ENCODE assay signal across 12 mouse cellular contexts in the genomic region with DNA sequence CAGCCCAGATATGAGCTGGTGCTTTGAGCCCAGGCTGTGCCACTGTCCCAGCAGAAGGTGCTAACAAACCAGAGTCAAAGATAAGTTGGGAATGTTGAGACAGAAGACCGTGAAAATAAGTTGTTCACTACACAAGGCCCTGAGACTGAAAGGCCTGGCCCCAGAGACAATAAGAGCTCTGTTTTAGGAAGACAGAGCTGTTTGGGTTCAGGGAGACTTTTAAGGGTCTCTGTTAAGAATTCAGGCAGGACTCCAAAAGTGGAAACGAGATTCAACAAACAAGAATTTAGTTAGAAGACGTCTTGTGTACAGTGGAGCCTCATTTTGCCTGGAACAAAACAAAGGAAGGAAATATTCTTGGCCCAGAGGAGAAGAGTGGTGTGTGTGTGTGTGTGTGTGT. TPM values are rescaled to one million over a fixed set of nuclear protein-coding genes. Genes with fewer than 3 reads are reported as not detected.
DNase-seq lines count a peak whose midpoint lies in the region; ATAC-seq lines count a peak whose summit lies in the region.
"Had no signal": no experiment of that assay in that cellular context is flagged by ENCODE, and none has a peak within 500 bp of the region (broad histone marks: within the 10 kb centered on the region; RNA-seq: fewer than 3 reads in every experiment).

No protein-coding gene starts in this region.

- peaks cover 17% of the 10 kb centered on the region for H3K4me1 ChIP-seq in heart, embryonic 16.5 days (ENCODE audit: control insufficient read depth, insufficient read depth, low read length)
- peaks cover 46% of the 10 kb centered on the region for H3K4me1 ChIP-seq in brown adipose tissue, adult 24 weeks (ENCODE audit: control insufficient read depth, insufficient read depth, insufficient read length, low read length)
- H3K4me1 ChIP-seq in hindbrain, embryonic 11.5 days (replicated peaks; ENCODE audit: control insufficient read depth, insufficient read depth, low read length), result no peaks in the 10 kb centered on the region
- H3K4me1 ChIP-seq in midbrain, embryonic 12.5 days, result peaks cover 8% of the 10 kb centered on the region

- H3K9ac ChIP-seq in heart, embryonic 16.5 days (ENCODE audit: low read length), result no peak overlapping the region
- no peak overlapping the region for H3K9ac ChIP-seq in hindbrain, embryonic 11.5 days (ENCODE audit: low read depth, low read length)
- H3K9ac ChIP-seq in midbrain, embryonic 12.5 days (replicated peaks), result no peak overlapping the region

- intact Hi-C loops in heart, postnatal 14 days (cut with DNase I), result loop anchor here (10.0 kb wide), 1 partner anchor 265 kb away; a partner anchor contains a TSS

- H3K27me3 ChIP-seq in heart, embryonic 16.5 days (ENCODE audit: control insufficient read depth, insufficient read depth, low read length), result no peaks in the 10 kb centered on the region
- H3K27me3 ChIP-seq in hindbrain, embryonic 11.5 days (ENCODE audit: control insufficient read depth, insufficient read depth, low read length), result no peaks in the 10 kb centered on the region
- no peaks in the 10 kb centered on the region for H3K27me3 ChIP-seq in midbrain, embryonic 12.5 days
- H3K27me3 ChIP-seq: CH12.LX had no signal

- DNase-seq in heart, postnatal 14 days, result no peak
- no peak for DNase-seq in hindbrain, embryonic 11.5 days (ENCODE audit: low spot score)
- no peak for DNase-seq in layer of hippocampus, adult 18-20 months (ENCODE audit: low spot score in 2 of 2)
- DNase-seq in gastrocnemius, postnatal 10 days, result no peak
- no peak for DNase-seq in right cerebral cortex, adult 18-20 months
- DNase-seq: adrenal gland, postnatal 10 days had no signal

- H3K4me3 ChIP-seq in heart, embryonic 16.5 days (ENCODE audit: low read length), result no peak overlapping the region
- peak overlapping the region; percentile 15; the same call in 1 of the 2 replicates for H3K4me3 ChIP-seq in brown adipose tissue, adult 24 weeks (ENCODE audit: insufficient read depth, low read depth, low read length)
- no peak overlapping the region for H3K4me3 ChIP-seq in hindbrain, embryonic 11.5 days (ENCODE audit: low read depth, low read length)
- no peak overlapping the region for H3K4me3 ChIP-seq in midbrain, embryonic 12.5 days

- 0 out of 2 replicates have a peak, but pooled peaks cover 2% of the 10 kb centered on the region for H3K9me3 ChIP-seq in heart, embryonic 16.5 days (replicated peaks; ENCODE audit: control insufficient read depth, low read length)
- H3K9me3 ChIP-seq in hindbrain, embryonic 11.5 days (ENCODE audit: control insufficient read depth, low read length), result no peaks in the 10 kb centered on the region
- no peaks in the 10 kb centered on the region for H3K9me3 ChIP-seq in midbrain, embryonic 12.5 days

- H3K4me2 ChIP-seq in heart, embryonic 16.5 days (ENCODE audit: low read depth, low read length), result no peak overlapping the region; the same call in 1 of the 2 replicates
- no peak overlapping the region; the same call in 1 of the 2 replicates for H3K4me2 ChIP-seq in hindbrain, embryonic 11.5 days (replicated peaks; ENCODE audit: low read depth, low read length)
- no peak overlapping the region for H3K4me2 ChIP-seq in midbrain, embryonic 12.5 days (replicated peaks)

- 22% methylated on average over 3 of the region's 3 CpGs for WGBS in heart, embryonic 16.5 days
- 64% methylated on average over 3 of the region's 3 CpGs for WGBS in hindbrain, embryonic 11.5 days
- WGBS in midbrain, embryonic 12.5 days, result 52% methylated on average over 3 of the region's 3 CpGs

- peak overlapping the region; percentile 66 for H3K27ac ChIP-seq in heart, embryonic 16.5 days (ENCODE audit: low read length)
- H3K27ac ChIP-seq in brown adipose tissue, adult 24 weeks (replicated peaks; ENCODE audit: low read depth, low read length), result peak overlapping the region; percentile 93
- 0 out of 2 replicates have a peak overlapping the region, but pooled peaks have one; percentile 10 for H3K27ac ChIP-seq in hindbrain, embryonic 11.5 days (ENCODE audit: low read depth, low read length)
- peak overlapping the region; percentile 54; the same call in 1 of the 2 replicates for H3K27ac ChIP-seq in midbrain, embryonic 12.5 days (replicated peaks)
- H3K27ac ChIP-seq: macrophage had no signal

- ATAC-seq in heart, embryonic 16.5 days (replicated peaks; ENCODE audit: extremely low read depth, insufficient read depth, low FRiP score), result no peak
- ATAC-seq in hindbrain, embryonic 11.5 days (ENCODE audit: low FRiP score), result no peak
- ATAC-seq in midbrain, embryonic 12.5 days (ENCODE audit: low FRiP score, low read depth), result no peak; the same call in 1 of the 2 replicates

- H3K36me3 ChIP-seq in heart, embryonic 16.5 days (ENCODE audit: control insufficient read depth, insufficient read depth), result peaks cover 12% of the 10 kb centered on the region
- no peaks in the 10 kb centered on the region for H3K36me3 ChIP-seq in hindbrain, embryonic 11.5 days (ENCODE audit: control insufficient read depth, insufficient read depth, low read length)
- H3K36me3 ChIP-seq in midbrain, embryonic 12.5 days, result peaks cover 9% of the 10 kb centered on the region

RNA-seq across cellular contexts. Expression of a gene that starts 6.8 kb away (rescaled TPM):
- polyA plus RNA-seq in heart, embryonic 16.5 days (2015; fragmentation: Nextera tagmentation; extraction: Ambion mirVana), result 53.5 and 63.7 TPM in 2 replicates
- 10 to 100 TPM; 32.9 to 33.2 TPM for total RNA-seq in heart, postnatal 14 days (2021)
- polyA plus RNA-seq in brown adipose tissue, adult 24 weeks (2012; ENCODE audit: insufficient read depth, insufficient read length, missing spikeins), result 147 and 149 TPM in 2 replicates
- polyA plus RNA-seq in hindbrain, embryonic 11.5 days (2014; fragmentation: Nextera tagmentation; extraction: Ambion mirVana), result 33.4 and 35.4 TPM in 2 replicates
- 29.5 and 33.5 TPM in 2 replicates for polyA plus RNA-seq in midbrain, embryonic 12.5 days (2016; fragmentation: Nextera tagmentation; extraction: Ambion mirVana)
- total RNA-seq in layer of hippocampus, adult 18-20 months (2021), result 10 to 100 TPM; 22.8 to 25.9 TPM
- total RNA-seq in gastrocnemius, postnatal 10 days (2021), result 10 to 100 TPM; 19.4 to 22.9 TPM

RNA-seq across cellular contexts. Expression of a gene that starts 12.1 kb away (rescaled TPM):
- not detected in 2 replicates for polyA plus RNA-seq in heart, embryonic 16.5 days (2015; fragmentation: Nextera tagmentation; extraction: Ambion mirVana)
- total RNA-seq in heart, postnatal 14 days (2021), result not detected
- 13.8 TPM in 1 of 2 replicates, not detected in the other for polyA plus RNA-seq in brown adipose tissue, adult 24 weeks (2012; ENCODE audit: insufficient read depth, insufficient read length, missing spikeins)
- polyA plus RNA-seq in hindbrain, embryonic 11.5 days (2014; fragmentation: Nextera tagmentation; extraction: Ambion mirVana), result not detected in 2 replicates
- polyA plus RNA-seq in midbrain, embryonic 12.5 days (2016; fragmentation: Nextera tagmentation; extraction: Ambion mirVana), result not detected in 2 replicates
- not detected for total RNA-seq in layer of hippocampus, adult 18-20 months (2021)
- not detected for total RNA-seq in gastrocnemius, postnatal 10 days (2021)
- total RNA-seq: adrenal gland, postnatal 10 days; CH12.LX had no signal
- polyA plus RNA-seq: embryonic facial prominence, embryonic 11.5 days; macrophage had no signal

RNA-seq across cellular contexts. Expression of a gene that starts 26.6 kb away (rescaled TPM):
- 71.3 and 75.1 TPM in 2 replicates for polyA plus RNA-seq in heart, embryonic 16.5 days (2015; fragmentation: Nextera tagmentation; extraction: Ambion mirVana)
- total RNA-seq in heart, postnatal 14 days (2021), result 10 to 100 TPM; 86.4 to 94.7 TPM
- 29.5 and 44.8 TPM in 2 replicates for polyA plus RNA-seq in brown adipose tissue, adult 24 weeks (2012; ENCODE audit: insufficient read depth, insufficient read length, missing spikeins)
- 8.6 and 9.0 TPM in 2 replicates for polyA plus RNA-seq in hindbrain, embryonic 11.5 days (2014; fragmentation: Nextera tagmentation; extraction: Ambion mirVana)
- 7.9 and 9.1 TPM in 2 replicates for polyA plus RNA-seq in midbrain, embryonic 12.5 days (2016; fragmentation: Nextera tagmentation; extraction: Ambion mirVana)
- 1 to 10 TPM; 7.8 to 9.5 TPM for total RNA-seq in layer of hippocampus, adult 18-20 months (2021)
- 10 to 100 TPM; 13.4 to 17.0 TPM for total RNA-seq in gastrocnemius, postnatal 10 days (2021)

Comparison
In these comparisons a context has a peak if more than half of its experiments do, and no peak if none do; other contexts are left out.
1. H3K27ac ChIP-seq: peak in every context shown above with its lines; median percentile 93 in brown adipose tissue, adult 24 weeks; 66 in heart, embryonic 16.5 days; 54 in midbrain, embryonic 12.5 days; 10 in hindbrain, embryonic 11.5 days.